Mouse (Mus musculus) liver, embryonic 12.5 days (tissue): ENCODE data around the gene Insm2. TPM values are rescaled to one million over a fixed set of nuclear protein-coding genes. Genes with fewer than 3 reads are reported as not detected.
"Not testable (repeated sequence)": the region's sequence is repeated elsewhere in the genome, so short reads cannot be mapped to it uniquely, and the experiment has no call there.

ENCODE experiments used
- ATAC-seq: fragments of 200-750 bp; cut with Nextera tagmentation; 2 replicates; pipeline ENCODE4 v1.8.0; 2017; ENCODE audit warnings: moderate number of reproducible peaks, mild to moderate bottlenecking, moderate library complexity
- H3K27ac ChIP-seq: fragments of 300-500 bp; sonication (generic); 2 replicates; pipeline ENCODE4 v1.5.1; 2016; ENCODE audit warnings: mild to moderate bottlenecking
- H3K27me3 ChIP-seq: fragments of 300-500 bp; sonication (generic); replicated peaks from 2 replicates; pipeline ENCODE4 v1.6.1; 2016; ENCODE audit warnings: mild to moderate bottlenecking, moderate library complexity
- H3K36me3 ChIP-seq: fragments of 300-500 bp; sonication (generic); 2 replicates; pipeline ENCODE4 v1.6.1; 2016; ENCODE audit warnings: mild to moderate bottlenecking, moderate library complexity
- H3K4me1 ChIP-seq: fragments of 300-500 bp; sonication (generic); 2 replicates; pipeline ENCODE4 v1.6.1; 2016
- H3K4me2 ChIP-seq: fragments of 300-500 bp; sonication (generic); 2 replicates; pipeline ENCODE4 v1.6.1; 2016; ENCODE audit warnings: mild to moderate bottlenecking, moderate library complexity
- H3K4me3 ChIP-seq: fragments of 300-500 bp; sonication (generic); 2 replicates; pipeline ENCODE4 v1.5.1; 2016; ENCODE audit warnings: mild to moderate bottlenecking, moderate library complexity
- H3K9ac ChIP-seq: fragments of 300-500 bp; sonication (generic); 2 replicates; pipeline ENCODE4 v1.6.1; 2016; ENCODE audit warnings: mild to moderate bottlenecking, moderate library complexity
- H3K9me3 ChIP-seq: fragments of 300-500 bp; sonication (generic); replicated peaks from 2 replicates; pipeline ENCODE4 v1.6.1; 2016; ENCODE audit warnings: mild to moderate bottlenecking, moderate library complexity
- WGBS: fragments of 180-500 bp; shearing (Covaris S2); methylation state at CpG from one replicate; pipeline ENCODE4 v1.1.7; 2016; ENCODE audit not compliant: insufficient replicate concordance; 5-methylcytosine and 5-hydroxymethylcytosine counted together
- polyA plus RNA-seq: library from polyadenylated mRNA; unstranded; fragments of >200 nt; fragmentation: Nextera tagmentation; extraction: Ambion mirVana; gene quantifications from 2 replicates; pipeline ENCODE4 v1.2.1, GENCODE M21; 2016

Gene Insm2
- polyA plus RNA-seq, 1 experiment from 2014 or later, result not detected

DNA sequence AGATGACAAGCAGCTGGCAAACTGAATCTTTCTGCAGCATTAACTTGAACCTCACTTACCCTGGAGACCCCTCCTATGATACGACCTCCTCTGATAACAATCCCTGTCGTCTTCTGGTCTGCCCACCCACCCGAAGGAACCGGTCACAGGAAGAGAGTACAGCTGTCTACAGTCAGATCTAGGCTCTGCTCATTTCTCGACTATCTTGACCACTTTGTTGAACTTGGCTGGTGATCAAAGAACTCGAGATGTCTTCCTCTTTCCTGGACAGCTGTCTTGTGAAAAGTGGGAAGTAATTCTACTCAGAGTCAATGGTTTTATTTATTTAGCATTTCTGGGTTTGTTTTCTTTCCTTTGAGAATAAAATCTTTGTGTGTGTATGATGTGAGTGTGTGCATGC lies 29.6 kb upstream of the Insm2 start:
- WGBS, result 29% methylated on average over 6 of the region's 6 CpGs
- Histone ChIP-seq H3K27me3 (0 out of 2 replicates have a peak, but pooled peaks cover 5% of the 10 kb centered on the region), H3K36me3 (no peaks in the 10 kb centered on the region), H3K4me1 (no peaks in the 10 kb centered on the region), H3K9me3 (peaks cover 1% of the 10 kb centered on the region; the same call in 1 of the 2 replicates), H3K4me2 (no peak overlapping the region), H3K27ac (no peak overlapping the region), H3K9ac (no peak overlapping the region), H3K4me3 (no peak overlapping the region)
- ATAC-seq, result no peak

DNA sequence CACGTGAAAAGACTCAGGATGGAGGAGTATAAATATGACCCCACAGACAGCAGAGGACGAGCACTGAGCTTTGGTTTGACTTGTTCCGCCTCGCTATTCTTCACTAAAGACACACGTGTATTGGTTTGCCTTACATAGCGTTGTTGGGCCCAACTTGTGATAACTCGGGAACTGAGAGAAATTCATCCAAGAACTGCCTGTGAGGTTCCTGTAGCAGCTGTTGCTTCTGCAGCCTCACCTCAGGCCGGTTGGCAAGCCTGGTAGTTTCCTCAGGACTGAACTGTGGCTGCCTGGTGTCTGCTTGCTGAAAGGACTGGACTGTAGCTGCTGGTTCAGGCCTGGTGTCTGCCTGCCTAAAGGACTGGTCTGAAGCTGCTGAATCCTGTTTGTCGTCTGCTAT lies 28.6 kb upstream of the Insm2 start:
- ATAC-seq, result no peak
- no peak overlapping the region for H3K27ac ChIP-seq
- no peak overlapping the region for H3K4me2 ChIP-seq
- no peaks in the 10 kb centered on the region for H3K4me1 ChIP-seq
- H3K9me3 ChIP-seq, result no peaks in the 10 kb centered on the region
- 69% methylated on average over 9 of the region's 9 CpGs for WGBS
- H3K4me3 ChIP-seq, result no peak overlapping the region
- H3K36me3 ChIP-seq, result no peaks in the 10 kb centered on the region
- 0 out of 2 replicates have a peak, but pooled peaks cover 5% of the 10 kb centered on the region for H3K27me3 ChIP-seq
- H3K9ac ChIP-seq, result no peak overlapping the region

DNA sequence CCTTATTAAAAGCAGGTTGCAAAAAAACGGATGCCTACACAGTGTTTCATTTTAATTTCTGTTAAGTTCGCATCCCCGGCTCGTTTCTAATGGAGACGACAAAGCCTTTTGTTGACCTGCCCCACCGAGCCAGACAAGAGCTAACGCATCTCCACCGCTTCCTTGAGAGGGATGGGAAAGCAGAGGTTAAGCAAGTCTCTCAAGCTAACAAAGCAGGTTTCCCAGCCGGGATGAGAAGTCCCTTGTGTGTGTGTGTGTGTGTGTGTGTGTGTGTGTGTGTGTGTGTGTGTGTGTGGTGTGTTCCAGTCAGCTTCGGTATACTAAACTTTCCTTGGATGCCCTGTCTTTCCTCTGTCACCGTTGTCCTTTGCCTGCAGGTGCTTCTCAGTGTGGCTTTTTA lies 28.0 kb upstream of the Insm2 start:
- Histone ChIP-seq H3K36me3 (no peaks in the 10 kb centered on the region), H3K9me3 (no peaks in the 10 kb centered on the region)
- no peak for ATAC-seq

DNA sequence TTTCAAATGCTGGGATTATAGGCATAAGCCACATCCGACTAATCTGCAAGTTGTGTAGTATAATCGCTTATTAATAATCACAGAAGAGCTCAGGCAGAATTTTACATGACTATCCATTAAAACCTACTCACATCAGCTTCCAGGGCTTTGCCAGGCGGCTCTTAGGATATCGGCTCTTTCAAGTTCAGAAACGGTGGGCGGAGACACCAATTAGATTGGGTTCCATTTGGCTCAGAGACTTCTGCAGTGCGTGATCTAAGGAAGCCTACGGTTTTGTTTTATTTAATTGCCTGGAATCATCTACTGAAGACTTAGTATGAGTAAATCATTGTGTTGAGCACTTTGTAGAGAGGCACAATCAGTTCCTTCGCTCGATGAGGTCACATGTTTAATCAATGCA lies 27.6 kb upstream of the Insm2 start:
- no peak overlapping the region for H3K27ac ChIP-seq
- H3K4me2 ChIP-seq, result no peak overlapping the region
- no peak overlapping the region for H3K9ac ChIP-seq
- no peaks in the 10 kb centered on the region for H3K4me1 ChIP-seq
- WGBS, result 77% methylated on average over 10 of the region's 10 CpGs
- H3K36me3 ChIP-seq, result no peaks in the 10 kb centered on the region
- ATAC-seq, result no peak
- no peaks in the 10 kb centered on the region for H3K9me3 ChIP-seq
- no peak overlapping the region for H3K4me3 ChIP-seq
- no peaks in the 10 kb centered on the region for H3K27me3 ChIP-seq

More for the DNA sequence above, 28.0 kb upstream of the Insm2 start:
- Histone ChIP-seq H3K4me1 (no peaks in the 10 kb centered on the region), H3K27ac (no peak overlapping the region), H3K9ac (no peak overlapping the region), H3K4me2 (no peak overlapping the region), H3K27me3 (0 out of 2 replicates have a peak, but pooled peaks cover 3% of the 10 kb centered on the region), H3K4me3 (no peak overlapping the region)
- WGBS, result 73% methylated on average over 11 of the region's 11 CpGs

DNA sequence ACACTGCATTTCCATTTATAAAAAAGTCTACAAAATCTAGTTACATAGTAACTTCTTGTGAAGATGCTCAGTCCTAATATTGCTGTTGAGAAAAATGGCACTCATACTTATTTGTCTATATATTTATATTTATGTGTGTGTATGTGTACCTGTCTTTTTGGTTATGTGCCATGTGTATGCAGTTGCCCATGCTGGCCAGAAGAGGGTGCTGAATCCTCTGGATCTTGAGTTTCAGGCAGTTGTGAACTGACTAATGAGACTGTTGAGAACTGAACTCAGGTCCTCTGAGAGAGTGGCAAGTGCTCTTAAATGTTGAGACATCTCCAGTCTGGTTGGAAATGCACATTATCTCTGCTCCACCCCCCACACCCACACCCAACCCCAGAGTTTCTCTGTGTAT lies 26.1 kb upstream of the Insm2 start:
- Histone ChIP-seq H3K9me3 (no peaks in the 10 kb centered on the region), H3K27ac (no peak overlapping the region), H3K27me3 (no peaks in the 10 kb centered on the region; the same call in 1 of the 2 replicates), H3K4me2 (no peak overlapping the region), H3K4me1 (no peaks in the 10 kb centered on the region), H3K9ac (no peak overlapping the region), H3K4me3 (no peak overlapping the region), H3K36me3 (no peaks in the 10 kb centered on the region)
- no peak for ATAC-seq

DNA sequence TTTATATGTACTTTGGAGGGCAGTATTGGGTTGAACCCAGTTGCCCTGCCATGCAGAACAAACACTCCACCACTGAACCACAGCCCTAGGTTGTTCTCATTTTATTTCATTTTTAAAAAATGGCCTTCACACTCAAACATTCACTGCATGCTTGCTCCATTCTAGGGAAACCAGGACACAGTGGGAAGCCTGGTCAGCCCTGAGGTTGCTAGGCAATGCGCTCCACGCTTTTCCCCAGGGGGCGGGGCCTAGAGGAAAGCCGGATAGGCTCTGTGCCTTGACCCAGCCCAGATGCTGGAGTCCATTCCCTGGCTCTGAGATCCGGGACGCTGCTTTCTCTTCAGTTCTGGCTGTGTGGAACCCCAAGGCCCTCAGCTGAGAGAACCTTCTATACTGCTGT lies 25.4 kb upstream of the Insm2 start:
- H3K27ac ChIP-seq, result no peak overlapping the region
- no peaks in the 10 kb centered on the region for H3K36me3 ChIP-seq
- 13% methylated on average over 6 of the region's 6 CpGs for WGBS
- H3K27me3 ChIP-seq, result no peaks in the 10 kb centered on the region; the same call in 1 of the 2 replicates
- H3K4me3 ChIP-seq, result no peak overlapping the region
- H3K4me1 ChIP-seq, result no peaks in the 10 kb centered on the region
- H3K9me3 ChIP-seq, result no peaks in the 10 kb centered on the region
- no peak overlapping the region for H3K9ac ChIP-seq
- ATAC-seq, result no peak
- no peak overlapping the region for H3K4me2 ChIP-seq

DNA sequence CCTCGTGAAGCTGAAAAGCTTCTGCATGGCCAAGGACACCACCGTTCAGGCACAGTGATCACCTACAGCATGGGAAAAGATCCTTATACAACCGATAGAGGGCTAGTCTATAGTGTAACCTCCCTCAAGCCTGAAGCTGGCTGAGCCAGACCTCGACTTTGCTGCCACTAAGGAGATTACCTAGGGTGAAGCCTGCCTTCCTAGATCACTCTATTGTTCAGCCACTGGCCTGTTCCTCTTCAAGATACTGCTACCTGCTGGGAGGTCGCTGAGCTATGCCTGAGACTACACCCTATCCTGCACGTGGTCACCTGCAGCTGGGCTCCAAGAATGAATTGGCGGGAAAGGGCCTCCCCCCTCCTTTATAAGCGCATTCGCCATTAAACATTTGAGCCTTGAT lies 12.3 kb upstream of the Insm2 start:
- not testable (repeated sequence) for H3K36me3 ChIP-seq, ATAC-seq, H3K27ac ChIP-seq, H3K4me3 ChIP-seq, H3K27me3 ChIP-seq, H3K9me3 ChIP-seq, H3K4me1 ChIP-seq, H3K9ac ChIP-seq, H3K4me2 ChIP-seq
- 47% methylated on average over 9 of the region's 9 CpGs for WGBS

DNA sequence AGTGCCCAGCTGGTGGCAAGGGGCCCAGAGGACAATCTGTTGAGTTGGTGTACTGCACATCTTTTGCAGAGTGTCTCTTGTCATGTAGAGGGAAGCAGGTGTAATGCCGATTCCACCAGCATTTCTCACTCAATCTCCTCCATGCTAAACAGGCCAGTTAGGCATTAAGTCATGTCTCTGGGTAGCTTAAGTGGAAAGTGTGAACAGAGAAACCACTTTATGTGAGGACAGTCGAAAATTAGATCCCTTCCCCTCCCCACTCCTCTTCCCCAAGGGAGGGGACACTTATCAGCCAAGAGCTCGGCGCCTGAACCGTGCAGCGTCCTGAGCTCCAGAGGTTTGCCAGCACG lies 715 bp upstream of the Insm2 start:
- Histone ChIP-seq H3K27ac (no peak overlapping the region), H3K4me1 (peaks cover 23% of the 10 kb centered on the region), H3K4me3 (peak overlapping the region; percentile 54), H3K4me2 (peak overlapping the region; percentile 85), H3K9ac (no peak overlapping the region), H3K9me3 (no peaks in the 10 kb centered on the region), H3K36me3 (no peaks in the 10 kb centered on the region), H3K27me3 (peaks cover 68% of the 10 kb centered on the region)
- WGBS, result 8% methylated on average over 7 of the region's 7 CpGs
- ATAC-seq, result no peak

DNA sequence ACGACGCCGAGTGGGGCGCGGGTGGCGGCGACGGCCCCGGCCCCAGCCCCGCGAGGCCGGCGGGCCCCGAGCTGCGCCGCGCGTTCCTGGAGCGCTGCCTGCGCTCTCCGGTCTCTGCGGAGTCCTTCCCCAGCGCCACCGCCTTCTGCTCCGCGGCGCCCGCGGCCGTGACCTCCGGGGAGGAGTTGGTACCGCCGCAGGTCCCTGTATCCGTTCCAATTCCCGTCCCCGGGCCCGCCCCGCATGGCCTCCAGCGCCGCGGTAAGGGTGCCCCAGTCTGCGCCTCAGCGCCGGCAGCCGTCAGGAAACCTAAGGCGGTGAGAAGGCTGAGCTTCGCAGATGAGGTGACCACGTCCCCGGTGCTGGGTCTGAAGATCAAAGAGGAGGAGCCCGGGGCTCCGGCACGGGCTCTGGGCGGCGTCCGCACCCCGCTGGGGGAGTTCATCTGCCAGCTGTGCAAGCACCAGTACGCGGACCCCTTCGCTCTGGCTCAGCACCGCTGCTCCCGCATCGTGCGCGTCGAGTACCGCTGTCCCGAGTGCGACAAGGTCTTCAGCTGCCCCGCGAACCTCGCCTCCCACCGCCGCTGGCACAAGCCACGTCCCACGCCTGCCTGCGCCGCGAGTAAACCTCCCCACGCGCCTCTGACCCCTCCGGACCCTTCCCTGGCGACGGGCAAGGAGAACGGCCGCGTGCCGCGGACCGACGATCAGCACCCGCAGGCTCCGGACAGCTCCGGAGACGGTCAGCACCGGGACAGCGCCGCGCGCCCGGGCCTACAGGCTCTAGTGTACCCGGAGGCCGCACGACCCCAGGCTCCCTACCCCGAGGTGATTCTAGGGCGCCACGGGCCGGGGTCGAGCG lies 644 bp downstream of the Insm2 start:
- no peak overlapping the region for H3K27ac ChIP-seq
- no peaks in the 10 kb centered on the region for H3K36me3 ChIP-seq
- H3K9me3 ChIP-seq, result no peaks in the 10 kb centered on the region
- H3K27me3 ChIP-seq, result peaks cover 64% of the 10 kb centered on the region
- H3K4me2 ChIP-seq, result peak overlapping the region; percentile 85
- WGBS, result 1% methylated on average over 109 of the region's 109 CpGs
- peak; percentile 71 for ATAC-seq
- H3K4me3 ChIP-seq, result peak overlapping the region; percentile 54
- H3K4me1 ChIP-seq, result peaks cover 30% of the 10 kb centered on the region
- H3K9ac ChIP-seq, result no peak overlapping the region

DNA sequence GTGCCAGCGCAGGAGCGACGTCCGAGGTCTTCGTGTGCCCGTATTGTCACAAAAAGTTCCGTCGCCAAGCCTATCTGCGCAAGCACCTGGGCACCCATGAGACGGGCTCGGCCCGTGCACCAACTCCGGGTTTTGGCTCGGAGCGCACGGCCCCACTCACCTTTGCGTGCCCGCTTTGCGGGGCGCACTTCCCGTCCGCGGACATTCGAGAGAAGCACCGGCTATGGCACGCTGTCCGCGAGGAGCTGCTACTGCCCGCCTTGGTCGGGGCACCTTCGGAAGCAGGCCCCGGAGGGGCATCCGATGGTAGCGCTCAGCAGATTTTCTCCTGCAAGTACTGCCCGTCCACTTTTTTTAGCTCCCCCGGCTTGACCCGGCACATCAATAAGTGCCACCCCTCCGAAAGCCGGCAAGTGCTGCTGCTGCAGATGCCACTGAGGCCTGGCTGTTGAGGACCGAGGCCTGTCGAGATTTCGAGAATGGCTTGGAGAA lies 1.3 kb downstream of the Insm2 start:
- Histone ChIP-seq H3K9me3 (no peaks in the 10 kb centered on the region), H3K27me3 (peaks cover 59% of the 10 kb centered on the region), H3K27ac (no peak overlapping the region), H3K4me2 (peak overlapping the region; percentile 85), H3K4me3 (peak overlapping the region; percentile 54), H3K4me1 (peaks cover 30% of the 10 kb centered on the region), H3K9ac (no peak overlapping the region), H3K36me3 (no peaks in the 10 kb centered on the region)
- no peak for ATAC-seq
- WGBS, result 9% methylated on average over 42 of the region's 42 CpGs

DNA sequence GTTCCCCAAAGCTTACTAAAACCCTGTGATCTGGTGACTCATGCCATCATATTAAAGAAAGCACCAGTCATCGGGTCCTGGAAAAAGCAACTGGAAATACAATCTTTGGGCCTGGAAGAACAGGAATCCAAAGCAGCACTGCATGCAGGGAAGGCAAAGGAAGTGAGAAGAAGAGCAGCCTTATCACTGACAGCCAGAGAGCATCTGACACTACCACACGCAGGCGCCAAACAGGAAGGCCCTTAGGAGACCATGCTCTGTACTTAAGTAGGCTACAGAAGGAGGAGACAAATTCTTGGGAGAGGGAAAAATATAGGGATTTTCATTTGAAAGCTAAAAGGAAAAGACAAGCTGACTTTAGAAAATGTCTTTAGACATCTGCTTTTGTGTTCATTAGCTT lies 5.2 kb downstream of the Insm2 start:
- H3K9me3 ChIP-seq, result no peaks in the 10 kb centered on the region
- H3K36me3 ChIP-seq, result no peaks in the 10 kb centered on the region
- no peak overlapping the region for H3K4me3 ChIP-seq
- H3K9ac ChIP-seq, result no peak overlapping the region
- no peak overlapping the region for H3K27ac ChIP-seq
- 25% methylated on average over 3 of the region's 3 CpGs for WGBS
- ATAC-seq, result peak; percentile 69; the same call in 1 of the 2 replicates
- H3K27me3 ChIP-seq, result peaks cover 22% of the 10 kb centered on the region
- peaks cover 26% of the 10 kb centered on the region for H3K4me1 ChIP-seq
- H3K4me2 ChIP-seq, result no peak overlapping the region

DNA sequence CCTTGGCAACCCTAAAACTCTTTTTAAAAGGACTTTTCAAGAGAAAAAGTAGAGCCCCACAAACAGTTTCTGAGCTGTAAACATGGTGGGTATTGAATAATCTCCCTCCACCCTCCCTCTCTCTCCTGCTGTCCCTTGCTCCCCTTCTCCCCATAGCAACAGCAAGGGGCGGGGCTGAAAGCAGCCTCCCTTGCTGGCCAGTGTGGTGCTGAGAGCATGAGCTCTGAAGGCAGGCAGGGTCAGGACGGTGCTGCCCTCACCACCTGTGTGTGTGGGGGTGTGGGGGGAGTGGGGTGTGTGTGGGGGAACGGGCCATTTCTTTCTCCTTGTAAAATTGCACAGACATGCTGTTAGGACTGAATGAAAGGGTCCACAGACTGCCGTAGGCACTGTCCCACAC lies 8.7 kb downstream of the Insm2 start:
- H3K4me2 ChIP-seq, result no peak overlapping the region
- H3K9me3 ChIP-seq, result no peaks in the 10 kb centered on the region
- peaks cover 22% of the 10 kb centered on the region; the same call in 1 of the 2 replicates for H3K4me1 ChIP-seq
- no peaks in the 10 kb centered on the region for H3K36me3 ChIP-seq
- no peak overlapping the region for H3K4me3 ChIP-seq
- ATAC-seq, result no peak
- H3K27ac ChIP-seq, result no peak overlapping the region
- WGBS, result 49% methylated on average over 4 of the region's 4 CpGs
- H3K9ac ChIP-seq, result no peak overlapping the region
- no peaks in the 10 kb centered on the region for H3K27me3 ChIP-seq
